Mouse (Mus musculus) 3T3-L1 (cell line): ENCODE results near the gene Pspn.

Experiments used
- DNase-seq: peaks from one replicate; pipeline ENCODE4 v3.0.0-alpha.2; 2015; ENCODE audit warnings: low read depth, low spot score

The Pspn gene

GRCm38 (mm10) chr17:56999968-57000609, at the start of gene Pspn:
Gene Pspn (minus strand): TSS chr17:57000018.
- DNase-seq, result no peak

DNA sequence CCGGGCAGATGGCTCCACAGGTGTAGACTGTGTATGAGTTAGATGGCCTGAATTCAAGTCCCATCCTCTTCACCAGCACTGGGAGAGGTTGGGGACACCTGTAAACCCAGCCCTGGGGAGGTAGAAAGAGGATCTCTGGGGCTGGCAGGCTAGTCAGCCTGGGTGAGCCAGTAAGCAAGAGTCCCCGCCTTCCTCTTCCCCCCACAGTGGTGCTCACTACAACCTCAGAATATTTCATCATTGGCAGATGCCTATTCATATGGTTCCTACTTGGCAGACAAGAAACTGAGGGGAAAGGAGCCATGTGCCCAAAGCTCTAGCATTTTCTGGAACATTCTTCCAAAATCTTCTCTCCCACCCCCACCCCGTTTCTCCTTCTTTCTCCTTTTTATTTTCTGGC, 49.0 kb upstream of the Pspn start:
- DNase-seq, result no peak

DNA sequence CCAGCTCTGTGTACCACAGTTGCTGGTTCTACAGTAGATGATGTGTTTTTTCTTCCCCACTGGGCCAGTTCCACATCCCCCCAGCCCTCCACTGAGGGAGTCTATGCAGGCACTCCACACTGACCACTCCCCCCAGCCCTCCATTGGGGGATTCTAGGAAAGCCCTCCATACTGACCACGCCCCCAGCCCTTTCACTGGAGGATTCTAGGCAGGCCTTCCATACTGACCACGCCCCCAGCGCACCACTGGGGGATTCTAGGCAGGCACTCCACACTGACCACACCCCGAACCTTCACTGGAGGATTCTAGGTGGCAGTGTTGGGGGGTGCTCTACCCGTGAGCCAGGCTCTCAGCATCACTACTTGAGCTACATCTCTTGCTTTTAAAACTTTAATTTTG, 47.6 kb upstream of the Pspn start:
- no peak for DNase-seq

- DNase-seq, result no peak
These were observed 41.7 kb upstream of the Pspn start, which contains the start of gene Slc25a41 for GRCm38 (mm10) chr17:57041554-57041953. Gene Slc25a41 (minus strand): TSS chr17:57041654.

DNA sequence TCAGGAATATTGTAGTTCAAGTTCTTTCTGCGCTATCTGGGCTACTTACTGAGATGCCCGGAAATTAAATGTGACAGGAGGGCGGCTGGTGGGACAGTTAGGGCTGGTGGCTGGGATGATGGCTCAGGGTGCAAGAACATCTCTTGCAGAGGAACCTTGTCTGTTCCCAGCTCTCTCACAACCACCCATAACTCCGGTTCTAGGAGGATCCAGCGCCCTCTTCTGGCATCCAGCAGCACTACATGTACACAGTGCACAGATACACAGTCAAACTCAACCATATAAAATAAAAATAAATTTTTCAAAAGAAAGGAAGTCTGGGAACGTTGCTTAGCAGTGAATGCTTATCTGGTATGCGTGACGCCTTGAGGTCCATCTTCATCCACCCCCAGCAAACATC, 39.2 kb upstream of the Pspn start:
- DNase-seq, result no peak

DNA sequence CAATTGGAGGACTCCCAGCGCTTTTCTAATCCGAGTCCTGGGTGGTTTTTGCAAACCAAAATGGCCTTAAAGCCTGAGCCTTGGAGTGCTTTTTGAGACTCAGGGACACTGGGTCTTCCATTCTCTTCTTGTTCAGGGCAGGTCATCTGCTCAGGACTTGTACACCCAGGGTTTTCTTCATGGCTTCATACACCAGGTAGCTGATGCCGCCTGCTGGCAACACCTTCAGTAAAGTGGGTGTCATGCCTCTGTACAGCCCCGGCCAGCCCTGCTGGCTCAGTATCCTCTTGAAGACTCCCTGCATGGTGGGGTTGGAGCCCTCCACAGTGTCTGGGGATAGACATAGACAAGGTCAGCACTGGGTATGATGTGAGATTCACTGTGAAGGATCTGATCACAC, 33.0 kb upstream of the Pspn start:
- peak; percentile 22 for DNase-seq

DNA sequence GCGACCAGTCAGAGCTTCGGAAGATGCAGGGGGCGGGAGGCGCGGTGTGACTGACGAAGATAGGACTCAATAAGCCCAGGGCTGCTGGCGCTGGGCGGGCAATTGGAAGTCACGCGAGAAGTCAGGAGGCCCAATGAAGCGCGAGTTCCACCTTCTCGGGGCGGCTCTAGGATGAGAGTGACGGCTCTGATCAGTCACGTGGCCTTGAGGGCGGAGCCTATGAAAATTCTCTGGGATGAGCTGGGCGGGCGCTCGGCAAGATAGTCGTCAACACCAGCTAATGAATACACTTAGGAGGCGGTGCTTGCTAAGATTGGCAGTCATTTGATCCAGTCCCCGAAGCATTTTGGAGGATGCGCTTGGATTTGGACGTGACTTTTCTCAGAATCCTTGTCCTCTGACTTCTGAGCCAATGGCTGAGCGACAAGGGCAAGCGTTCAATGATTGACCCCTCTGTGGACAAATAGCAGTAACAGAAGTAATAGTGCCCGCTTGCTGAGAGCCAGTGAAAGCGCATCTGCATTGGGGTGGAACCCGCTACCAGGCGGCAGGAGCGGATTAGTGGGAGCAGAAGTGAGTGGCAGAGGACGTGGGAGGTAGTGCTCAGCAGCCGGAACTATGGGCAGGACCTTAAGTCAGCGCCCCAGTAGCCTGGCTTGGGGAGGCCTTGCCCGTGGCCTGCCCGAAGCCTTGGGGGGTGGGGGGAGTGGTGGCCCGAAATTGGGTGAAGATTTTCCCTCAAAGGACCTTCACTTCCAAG, 32.0 kb upstream of the Pspn start:
- DNase-seq, result peak; percentile 100

DNA sequence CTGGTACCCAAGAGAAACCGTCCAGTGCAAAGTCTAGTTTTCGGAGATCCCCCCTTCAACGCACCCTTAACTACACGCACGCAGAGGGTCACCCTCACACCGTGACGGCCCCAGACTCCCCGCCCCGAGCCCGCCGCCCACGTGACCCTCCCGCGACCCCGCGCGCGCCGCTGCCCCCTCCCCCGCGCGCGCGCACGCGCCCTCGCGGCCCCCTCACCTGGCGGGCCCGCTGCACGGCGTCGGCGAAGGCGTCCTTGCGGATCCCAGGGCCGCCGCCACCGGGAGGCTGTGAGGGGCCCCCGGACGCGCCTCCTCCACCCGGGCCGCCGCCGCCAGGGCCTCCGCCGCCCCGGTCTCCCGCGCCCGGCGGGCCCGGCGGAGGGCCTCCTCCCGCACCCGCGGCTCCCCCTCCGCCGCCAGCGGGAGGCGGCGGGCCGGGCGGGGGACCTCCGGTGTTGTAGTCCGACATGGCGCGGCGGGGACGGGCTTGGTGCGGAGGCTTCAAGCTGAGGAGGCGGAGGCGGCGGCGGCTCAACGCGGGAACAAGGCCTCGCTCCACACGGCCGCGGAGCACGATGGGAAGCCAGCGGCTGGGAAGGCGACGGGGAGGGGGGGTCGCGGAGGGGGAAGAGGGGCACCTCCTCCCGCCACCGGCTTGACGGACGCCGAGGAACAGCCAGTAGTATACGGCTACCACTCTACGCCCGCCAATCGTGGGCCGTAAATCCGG, 31.3 kb upstream of the Pspn start, which contains the start of gene Khsrp:
TSS of gene Khsrp (minus strand) at position 592 of the 730 bp plus-strand sequence.
- no peak for DNase-seq

GRCm38 (mm10) chr17:57029691-57030090, 29.9 kb upstream of the Pspn start:
- DNase-seq, result peak; percentile 76

- no peak for DNase-seq
These were observed 27.7 kb upstream of the Pspn start for GRCm38 (mm10) chr17:57027471-57027870.

GRCm38 (mm10) chr17:57020960-57021359, 21.1 kb upstream of the Pspn start:
- no peak for DNase-seq

DNA sequence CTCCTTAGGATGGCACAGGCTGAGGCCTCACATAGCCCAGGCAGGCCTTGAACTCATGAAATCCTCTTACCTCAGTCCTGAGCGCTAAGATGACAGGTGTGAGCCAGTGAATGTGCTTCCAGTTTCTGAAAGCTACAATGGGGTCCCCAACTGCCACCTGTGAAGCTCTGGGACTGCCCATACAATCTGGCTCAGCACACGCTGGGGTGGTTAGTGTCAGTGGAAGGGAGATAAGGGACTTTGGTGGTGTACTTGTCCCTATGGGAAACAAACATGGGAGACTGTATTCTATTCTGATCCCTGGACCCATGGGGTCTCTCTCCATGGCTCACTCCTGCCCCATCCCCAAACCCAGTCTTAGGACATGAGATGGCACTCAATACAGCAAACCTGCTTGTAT, 19.9 kb upstream of the Pspn start:
- DNase-seq, result no peak

DNA sequence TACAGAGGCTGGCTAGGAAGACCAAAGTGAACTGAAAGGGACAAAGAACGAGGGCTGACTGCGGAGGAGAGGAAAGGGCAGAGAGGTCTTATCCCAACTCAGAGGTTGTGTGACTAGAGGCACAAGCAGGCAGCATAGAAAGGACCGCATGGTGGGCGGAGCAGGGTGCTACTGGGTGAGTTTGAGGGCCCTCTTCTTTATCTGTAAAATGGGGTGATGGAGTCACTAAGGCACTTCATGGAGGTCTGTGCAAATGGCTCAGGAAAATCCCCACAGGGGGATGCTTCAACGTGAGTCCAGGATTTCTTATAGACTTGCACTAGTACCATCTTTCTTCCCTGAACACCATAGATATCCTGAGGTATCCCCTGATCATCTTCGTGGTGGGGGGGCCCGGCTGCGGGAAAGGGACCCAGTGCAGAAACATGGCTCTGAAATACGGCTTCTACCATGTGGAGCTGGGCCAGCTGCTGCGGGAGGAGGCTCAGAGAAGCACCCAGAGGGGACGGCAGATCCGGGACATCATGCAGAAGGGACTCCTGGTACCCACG, 12.5 kb upstream of the Pspn start:
- DNase-seq, result no peak

DNA sequence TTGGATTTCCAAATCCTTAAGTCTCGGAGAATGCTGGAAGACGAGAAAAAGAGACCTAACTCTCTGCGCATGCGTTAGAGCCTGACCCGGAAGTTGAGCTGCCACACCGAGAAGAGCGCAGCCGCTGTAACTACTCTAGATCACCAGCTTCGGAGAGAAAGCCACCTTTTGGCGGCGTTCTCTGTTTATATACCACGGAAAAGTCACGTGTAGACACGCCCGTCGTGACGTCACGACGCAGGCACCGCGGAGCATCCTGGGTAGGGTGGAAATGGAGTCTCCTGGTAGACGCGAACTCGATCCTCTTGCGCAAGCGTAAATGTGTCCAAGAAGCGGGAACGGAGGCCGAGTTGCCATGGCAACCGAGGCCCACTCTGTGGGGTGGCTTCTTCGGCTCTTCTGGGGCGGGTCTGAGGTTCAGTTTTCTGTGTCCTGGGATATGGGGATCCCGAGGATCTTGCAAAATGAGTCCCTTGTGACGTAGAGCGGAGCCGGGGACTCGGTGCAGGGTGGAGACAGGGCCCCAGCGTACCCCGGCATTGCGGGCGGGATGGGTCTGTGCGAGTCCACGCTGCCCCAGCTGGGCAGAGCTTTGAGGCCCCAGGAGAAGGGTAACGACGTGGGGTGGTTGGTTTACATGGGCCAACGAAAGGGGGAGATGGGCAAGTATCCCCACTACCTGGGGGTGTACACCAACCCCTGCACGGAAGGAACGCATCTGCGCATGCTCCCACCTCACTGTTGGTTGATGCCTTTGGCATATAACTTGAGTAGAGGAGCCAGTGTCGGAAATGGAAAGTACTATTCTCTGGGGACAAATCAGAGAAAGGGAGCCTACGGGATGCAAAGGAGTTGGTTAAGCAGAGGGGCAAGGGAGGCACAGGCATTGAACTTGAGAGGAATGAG, 11.7 kb upstream of the Pspn start, which contains the start of the genes Gtf2f1 and Gm17949:
TSS of gene Gtf2f1 (minus strand) at position 53 of the 906 bp plus-strand sequence.
TSS of gene Gm17949 (plus strand) at position 234 of the 906 bp plus-strand sequence.
- DNase-seq, result peak; percentile 98

GRCm38 (mm10) chr17:57010911-57011235, 11.1 kb upstream of the Pspn start:
- no peak for DNase-seq

DNA sequence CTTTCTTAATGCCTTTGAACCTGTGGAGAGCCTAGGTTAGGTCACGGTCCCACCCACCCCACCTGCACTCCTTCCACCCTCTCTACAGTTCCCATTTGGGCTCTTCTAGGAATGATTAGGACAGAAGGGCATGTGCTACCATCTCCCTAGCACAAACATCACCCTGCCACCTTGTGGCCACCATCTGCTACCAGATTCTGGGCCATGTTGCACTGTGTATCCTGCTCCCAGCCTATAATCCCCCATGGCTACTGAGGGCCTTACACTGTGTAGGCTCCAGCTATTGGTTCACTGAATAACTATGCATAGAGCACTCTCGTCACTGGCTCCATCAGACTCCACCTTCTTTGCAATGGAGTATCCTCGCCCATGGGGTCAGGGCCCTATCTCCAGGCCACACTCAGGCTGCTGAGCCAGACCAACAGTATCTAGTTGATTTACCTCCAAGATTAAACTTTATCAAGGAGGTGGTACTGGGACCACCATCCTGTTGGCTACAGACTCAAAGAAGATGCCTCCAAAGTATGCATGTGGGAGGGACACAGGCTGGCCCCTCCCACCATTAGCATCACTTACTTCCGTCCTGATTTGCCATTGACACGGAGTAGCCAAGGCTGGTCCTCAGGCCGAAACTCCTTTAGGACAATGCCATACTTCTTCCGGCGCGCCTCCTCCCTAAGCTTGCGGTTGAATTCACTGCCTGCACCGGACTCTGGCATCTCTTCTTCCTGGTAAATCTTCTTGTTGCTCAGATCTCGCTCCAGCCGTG, 7.5 kb upstream of the Pspn start:
- DNase-seq, result peak; percentile 65

DNA sequence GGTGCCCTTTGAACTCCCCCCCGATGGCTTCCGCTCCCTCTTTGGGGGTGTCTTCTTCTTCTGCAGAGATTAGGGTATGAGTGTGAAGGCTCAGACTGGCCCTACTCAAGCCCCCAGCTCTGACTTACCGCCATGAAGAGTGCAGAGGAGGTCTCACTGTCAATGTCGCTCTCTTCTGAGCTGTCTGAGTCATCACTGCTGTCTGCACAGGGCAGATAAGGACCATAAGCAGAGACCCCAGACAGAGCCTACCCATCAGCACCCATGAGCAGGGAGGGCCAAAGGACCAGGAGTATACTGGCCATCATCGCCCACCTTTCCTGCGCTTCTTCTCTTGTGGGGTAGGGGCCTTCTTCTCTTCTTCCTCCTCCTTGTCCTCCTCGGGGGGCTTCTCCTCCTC, 4.2 kb upstream of the Pspn start:
- DNase-seq, result no peak

DNA sequence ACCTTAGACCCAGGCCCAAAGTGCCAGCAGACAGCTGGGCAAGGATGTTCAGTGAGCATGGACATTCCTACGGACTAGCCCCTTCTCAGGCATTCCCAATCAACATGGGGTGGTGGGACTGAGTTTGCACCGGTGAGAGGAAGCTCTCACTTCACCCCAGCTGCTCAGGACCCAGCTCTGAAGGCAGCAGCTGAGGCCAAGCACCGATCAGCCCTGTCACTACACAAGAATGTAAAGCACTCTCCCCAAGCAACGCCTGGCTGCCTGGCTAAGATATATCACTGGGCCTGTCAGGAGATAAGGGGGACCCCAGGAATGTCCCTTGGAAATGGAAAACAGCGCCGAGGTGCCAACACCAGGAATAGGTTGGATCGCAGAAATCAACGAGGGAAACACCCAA, 1.4 kb upstream of the Pspn start:
- peak; percentile 56 for DNase-seq

- no peak for DNase-seq
These were observed 404 bp downstream of the Pspn start for GRCm38 (mm10) chr17:56999414-56999813.

GRCm38 (mm10) chr17:56997029-56997667, 2.7 kb downstream of the Pspn start, which contains the start of gene Alkbh7:
Gene Alkbh7 (plus strand): TSS chr17:56997339.
- DNase-seq, result peak; percentile 100
